Mouse (Mus musculus) liver, adult 2 months (tissue): ENCODE measurements at regions not wholly inside any gene's neighbourhood (a gene's known extent, or its start where the extent isn't known, plus 50 kb on each side); places are given as distances from the start of the nearest gene placed in this dataset.

Source experiments
- CTCF ChIP-seq: fragments of 200-500 bp; IDR thresholded peaks from 2 replicates; pipeline ENCODE4 v1.5.1; 2011; ENCODE audit warnings: low read depth, low read length, control low read depth
- POLR2A ChIP-seq: fragments of 200-500 bp; IDR thresholded peaks from 2 replicates; pipeline ENCODE4 v1.6.1; 2011; ENCODE audit warnings: low read length, control low read depth; ENCODE audit not compliant: insufficient read depth; ENCODE audit errors: extremely low read depth

GRCm38 (mm10) chr13:80719313-80719712, 163.9 kb upstream of the Arrdc3 start:
- TF ChIP-seq CTCF = no peak
- TF ChIP-seq POLR2A = no peak
